Mouse (Mus musculus): ENCODE data around the gene Slc7a4. TPM values are rescaled to one million over a fixed set of nuclear protein-coding genes. Genes with fewer than 3 reads are reported as not detected.

The Slc7a4 gene
- total and polyA plus RNA-seq, 3 experiments, result 1.3 TPM; not detected in 2

Other genes starting within 250 kb of the Slc7a4 start
- 21.6 and 23.7 TPM in 2 replicates for gene Snap29, start 177.2 kb downstream of the Slc7a4 start, total RNA-seq (2012; rRNA removed)
- 37.4 and 38.2 TPM in 2 replicates for gene Snap29, start 177.2 kb downstream of the Slc7a4 start, total RNA-seq (2014; rRNA removed)
- gene Snap29, start 177.2 kb downstream of the Slc7a4 start, polyA plus RNA-seq (2012; ENCODE audit: insufficient read length, low read depth), result 47.0 and 47.2 TPM in 2 replicates
- gene Pi4ka, start 176.9 kb downstream of the Slc7a4 start, total RNA-seq (2012; rRNA removed), result 79.4 and 88.4 TPM in 2 replicates
- gene Pi4ka, start 176.9 kb downstream of the Slc7a4 start, total RNA-seq (2014; rRNA removed), result 33.2 and 40.5 TPM in 2 replicates
- 97.2 and 149 TPM in 2 replicates for gene Pi4ka, start 176.9 kb downstream of the Slc7a4 start, polyA plus RNA-seq (2012; ENCODE audit: insufficient read length, low read depth)
- gene Crkl, start 131.2 kb downstream of the Slc7a4 start, total RNA-seq (2012; rRNA removed), result 21.6 and 23.5 TPM in 2 replicates
- gene Crkl, start 131.2 kb downstream of the Slc7a4 start, total RNA-seq (2014; rRNA removed), result 14.5 and 16.9 TPM in 2 replicates
- gene Crkl, start 131.2 kb downstream of the Slc7a4 start, polyA plus RNA-seq (2012; ENCODE audit: insufficient read length, low read depth), result 27.3 and 35.6 TPM in 2 replicates
- gene Aifm3, start 93.6 kb downstream of the Slc7a4 start, total RNA-seq (2012; rRNA removed), result 0.08 TPM in 1 of 2 replicates, not detected in the other
- not detected in 2 replicates for gene Aifm3, start 93.6 kb downstream of the Slc7a4 start, total RNA-seq (2014; rRNA removed)
- not detected in 2 replicates for gene Aifm3, start 93.6 kb downstream of the Slc7a4 start, polyA plus RNA-seq (2012; ENCODE audit: insufficient read length, low read depth)
- gene Lztr1, start 74.5 kb downstream of the Slc7a4 start, total RNA-seq (2012; rRNA removed), result 111 and 138 TPM in 2 replicates
- 98.4 and 110 TPM in 2 replicates for gene Lztr1, start 74.5 kb downstream of the Slc7a4 start, total RNA-seq (2014; rRNA removed)
- 78.0 and 111 TPM in 2 replicates for gene Lztr1, start 74.5 kb downstream of the Slc7a4 start, polyA plus RNA-seq (2012; ENCODE audit: insufficient read length, low read depth)
- gene Thap7, start 52.1 kb downstream of the Slc7a4 start, total RNA-seq (2012; rRNA removed), result 64.3 and 72.7 TPM in 2 replicates
- 80.7 and 83.3 TPM in 2 replicates for gene Thap7, start 52.1 kb downstream of the Slc7a4 start, total RNA-seq (2014; rRNA removed)
- 79.4 and 82.4 TPM in 2 replicates for gene Thap7, start 52.1 kb downstream of the Slc7a4 start, polyA plus RNA-seq (2012; ENCODE audit: insufficient read length, low read depth)
- not detected in 2 replicates for gene Lrrc74b, start 22.0 kb downstream of the Slc7a4 start, total RNA-seq (2012; rRNA removed)
- gene Lrrc74b, start 22.0 kb downstream of the Slc7a4 start, total RNA-seq (2014; rRNA removed), result not detected in 2 replicates
- gene Lrrc74b, start 22.0 kb downstream of the Slc7a4 start, polyA plus RNA-seq (2012; ENCODE audit: insufficient read length, low read depth), result 0.17 TPM in 1 of 2 replicates, not detected in the other
- not detected in 2 replicates for gene P2rx6, start 21.3 kb downstream of the Slc7a4 start, total RNA-seq (2012; rRNA removed)
- not detected in 2 replicates for gene P2rx6, start 21.3 kb downstream of the Slc7a4 start, total RNA-seq (2014; rRNA removed)
- gene P2rx6, start 21.3 kb downstream of the Slc7a4 start, polyA plus RNA-seq (2012; ENCODE audit: insufficient read length, low read depth), result not detected in 2 replicates
- 38.6 and 55.5 TPM in 2 replicates for gene Smpd4, start 36.1 kb upstream of the Slc7a4 start, total RNA-seq (2012; rRNA removed)
- gene Smpd4, start 36.1 kb upstream of the Slc7a4 start, total RNA-seq (2014; rRNA removed), result 55.5 and 65.9 TPM in 2 replicates
- gene Smpd4, start 36.1 kb upstream of the Slc7a4 start, polyA plus RNA-seq (2012; ENCODE audit: insufficient read length, low read depth), result 66.5 and 97.1 TPM in 2 replicates
- 0.42 TPM in 1 of 2 replicates, not detected in the other for gene Ccdc74a, start 63.3 kb upstream of the Slc7a4 start, total RNA-seq (2012; rRNA removed)
- 0.45 TPM in 1 of 2 replicates, not detected in the other for gene Ccdc74a, start 63.3 kb upstream of the Slc7a4 start, total RNA-seq (2014; rRNA removed)
- 1.5 and 2.0 TPM in 2 replicates for gene Ccdc74a, start 63.3 kb upstream of the Slc7a4 start, polyA plus RNA-seq (2012; ENCODE audit: insufficient read length, low read depth)
- gene Med15, start 149.7 kb upstream of the Slc7a4 start, total RNA-seq (2012; rRNA removed), result 40.1 and 42.6 TPM in 2 replicates
- gene Med15, start 149.7 kb upstream of the Slc7a4 start, total RNA-seq (2014; rRNA removed), result 17.2 and 20.1 TPM in 2 replicates
- gene Med15, start 149.7 kb upstream of the Slc7a4 start, polyA plus RNA-seq (2012; ENCODE audit: insufficient read length, low read depth), result 65.2 and 78.1 TPM in 2 replicates
- gene Klhl22, start 176.4 kb upstream of the Slc7a4 start, total RNA-seq (2012; rRNA removed), result not detected in 2 replicates
- gene Klhl22, start 176.4 kb upstream of the Slc7a4 start, total RNA-seq (2014; rRNA removed), result not detected in 2 replicates
- not detected in 2 replicates for gene Klhl22, start 176.4 kb upstream of the Slc7a4 start, polyA plus RNA-seq (2012; ENCODE audit: insufficient read length, low read depth)
- not detected in 2 replicates for gene Scarf2, start 214.1 kb upstream of the Slc7a4 start, total RNA-seq (2012; rRNA removed)
- gene Scarf2, start 214.1 kb upstream of the Slc7a4 start, total RNA-seq (2014; rRNA removed), result not detected in 2 replicates
- gene Scarf2, start 214.1 kb upstream of the Slc7a4 start, polyA plus RNA-seq (2012; ENCODE audit: insufficient read length, low read depth), result not detected in 2 replicates
- gene B830017H08Rik, start 249.9 kb upstream of the Slc7a4 start, total RNA-seq (2012; rRNA removed), result 0.08 TPM in 1 of 2 replicates, not detected in the other
- gene B830017H08Rik, start 249.9 kb upstream of the Slc7a4 start, total RNA-seq (2014; rRNA removed), result not detected in 2 replicates
- gene B830017H08Rik, start 249.9 kb upstream of the Slc7a4 start, polyA plus RNA-seq (2012; ENCODE audit: insufficient read length, low read depth), result not detected in 2 replicates